Mouse (Mus musculus): ENCODE measurements around the gene Matk.

- TF ChIP-seq CTCF (IDR thresholded peaks at IDR 0.05; ENCODE audit: insufficient read depth, low read depth, low read length) (no peak), POLR2A (IDR thresholded peaks at IDR 0.05; ENCODE audit: insufficient read depth, low read depth, low read length) (no peak)
Measured at GRCm38 (mm10) chr10:81244146-81244545, 8.6 kb upstream of the Matk start.
